Mouse (Mus musculus) sigmoid colon, adult 10 weeks (tissue): ENCODE measurements around the gene Gabra3. TPM values are rescaled to one million over a fixed set of nuclear protein-coding genes. Genes with fewer than 3 reads are reported as not detected.

Source experiments
- polyA plus RNA-seq: library from polyadenylated mRNA; stranded (reverse); fragments of 350-450 nt; fragmentation: Illumina TruSeq; extraction: RNeasy Lipid Tissue Mini Kit (QIAGEN cat#74804); gene quantifications from one replicate; pipeline ENCODE4 v1.2.3, GENCODE M21; 2014; ENCODE audit warnings: low read depth, low replicate concordance

Gene Gabra3
- polyA plus RNA-seq = 6.6 TPM

DNA sequence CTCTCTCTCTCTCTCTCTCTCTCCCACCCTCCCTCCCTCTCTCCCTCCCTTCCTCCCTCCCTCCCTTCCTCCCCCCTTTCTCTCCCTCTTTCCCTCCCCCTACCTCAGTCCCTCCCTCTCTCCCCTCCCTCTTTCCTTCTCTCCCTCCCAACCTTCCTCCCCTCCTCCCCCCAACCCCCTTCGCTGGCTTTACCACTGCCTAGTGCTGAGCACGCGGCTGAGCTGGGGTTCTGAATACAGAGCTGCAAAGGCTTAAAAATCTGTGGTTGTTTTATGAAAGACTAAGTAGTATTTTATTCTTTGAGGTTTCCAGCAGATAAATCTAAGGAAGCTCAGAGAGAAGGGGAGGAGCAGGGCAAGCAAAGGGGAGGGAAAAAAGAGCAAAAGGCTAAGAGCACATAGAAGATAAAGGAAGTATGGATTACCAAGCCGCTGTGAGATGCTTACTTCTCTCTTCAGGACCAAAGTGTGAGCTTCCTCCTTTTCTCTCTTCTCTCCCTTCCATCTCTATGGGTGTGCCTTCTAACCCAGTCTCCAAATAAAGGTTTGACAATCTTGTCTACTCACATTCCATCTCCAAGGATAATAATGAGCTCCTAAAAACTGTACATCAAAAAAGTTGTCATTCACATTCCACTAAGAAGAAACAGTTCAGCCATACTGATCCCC, at the start of gene Gabra3:
Gene Gabra3, minus strand, starts transcription at position 619 of the 669 bp plus-strand sequence.

GRCm38 (mm10) chrX:72386758-72387157, 269.9 kb downstream of the Gabra3 start, which contains the start of gene Magea10:
TSS of gene Magea10 (minus strand) at chrX:72386858.

Other genes starting within 250 kb of the Gabra3 start
- gene Gabrq, start 168.3 kb upstream of the Gabra3 start, polyA plus RNA-seq = not detected